Mouse (Mus musculus) layer of hippocampus, adult 11-12 months (tissue): Measurements from ENCODE around the gene Bpifa1.
"Not testable (repeated sequence)": the region's sequence is repeated elsewhere in the genome, so short reads cannot be mapped to it uniquely, and the experiment has no call there.

Experiments used
- DNase-seq: peaks from one replicate; pipeline ENCODE4 v3.0.0; 2022; ENCODE audit warnings: low spot score

Bpifa1 gene

GRCm38 (mm10) chr2:154142580-154142979 lies at the start of gene Bpifa1:
Bpifa1 (plus strand) TSS chr2:154142880.
- no peak for DNase-seq

- DNase-seq = no peak
Observed at GRCm38 (mm10) chr2:154097734-154098133, 44.9 kb upstream of the Bpifa1 start.

- no peak for DNase-seq
Observed at GRCm38 (mm10) chr2:154117381-154117780, 25.3 kb upstream of the Bpifa1 start.

- no peak for DNase-seq
Observed at GRCm38 (mm10) chr2:154130120-154130519, 12.6 kb upstream of the Bpifa1 start, which contains the start of gene Bpifa3. Bpifa3 (plus strand) TSS chr2:154130336.

GRCm38 (mm10) chr2:154143735-154144134 lies 1.1 kb downstream of the Bpifa1 start:
- peak; percentile 9 for DNase-seq

- no peak for DNase-seq
Observed at GRCm38 (mm10) chr2:154147496-154147895, 4.8 kb downstream of the Bpifa1 start.

- DNase-seq = peak; percentile 23
Observed at GRCm38 (mm10) chr2:154158433-154158832, 15.8 kb downstream of the Bpifa1 start.

GRCm38 (mm10) chr2:154162307-154162706 lies 19.6 kb downstream of the Bpifa1 start, which contains the start of gene Bpifa5:
Bpifa5 (plus strand) TSS chr2:154162607.
- no peak for DNase-seq

GRCm38 (mm10) chr2:154163306-154163705 lies 20.6 kb downstream of the Bpifa1 start:
- peak; percentile 13 for DNase-seq

- no peak for DNase-seq
Observed at GRCm38 (mm10) chr2:154169172-154169571, 26.5 kb downstream of the Bpifa1 start.

GRCm38 (mm10) chr2:154171621-154172020 lies 28.9 kb downstream of the Bpifa1 start:
- no peak for DNase-seq

- DNase-seq = peak; percentile 59
Observed at GRCm38 (mm10) chr2:154173313-154173712, 30.6 kb downstream of the Bpifa1 start.

GRCm38 (mm10) chr2:154181900-154182299 lies 39.2 kb downstream of the Bpifa1 start:
- not testable (repeated sequence) for DNase-seq

GRCm38 (mm10) chr2:154183061-154183460 lies 40.4 kb downstream of the Bpifa1 start:
- DNase-seq = not testable (repeated sequence)

GRCm38 (mm10) chr2:154185319-154185718 lies 42.6 kb downstream of the Bpifa1 start:
- no peak for DNase-seq

- DNase-seq = no peak
Observed at GRCm38 (mm10) chr2:154185748-154186147, 43.1 kb downstream of the Bpifa1 start.

- DNase-seq = no peak
Observed at GRCm38 (mm10) chr2:154187468-154187867, 44.8 kb downstream of the Bpifa1 start.

GRCm38 (mm10) chr2:154189877-154190434 lies 47.3 kb downstream of the Bpifa1 start:
- no peak for DNase-seq

- DNase-seq = no peak
Observed at GRCm38 (mm10) chr2:154190546-154191258, 48.0 kb downstream of the Bpifa1 start, which contains the start of gene Bpifb1. Bpifb1 (plus strand) TSS chr2:154190818.

- DNase-seq = no peak
Observed at GRCm38 (mm10) chr2:154192141-154192540, 49.5 kb downstream of the Bpifa1 start.

- no peak for DNase-seq
Observed at GRCm38 (mm10) chr2:154193071-154193470, 50.4 kb downstream of the Bpifa1 start.

GRCm38 (mm10) chr2:154193994-154194504 lies 51.4 kb downstream of the Bpifa1 start:
- DNase-seq = no peak

- no peak for DNase-seq
Observed at GRCm38 (mm10) chr2:154197036-154197435, 54.4 kb downstream of the Bpifa1 start.
